Mouse (Mus musculus): Measurements from ENCODE around the gene Mctp2. TPM values are rescaled to one million over a fixed set of nuclear protein-coding genes. Genes with fewer than 3 reads are reported as not detected.

Mctp2 gene
- 11.7 TPM for polyA plus RNA-seq (2015; fragmentation: Illumina TruSeq; extraction: RNeasy Lipid Tissue Mini Kit (QIAGEN cat#74804); ENCODE audit: insufficient read depth, low replicate concordance)

GRCm38 (mm10) chr7:72306382-72306841, at the start of gene Mctp2:
Gene Mctp2, minus strand, starts transcription at chr7:72306608.

Measured in spleen, adult 10 weeks (tissue).